9 mouse cellular contexts compared by ENCODE assay signal in genomic region chr8:3336658-3337524, GRCm38 (mm10). TPM values are rescaled to one million over a fixed set of nuclear protein-coding genes. Genes with fewer than 3 reads are reported as not detected.
A peak's percentile ranks its signal among the peaks of the same experiment; 100 is the strongest.
DNase-seq lines count a peak whose midpoint lies in the region; ATAC-seq and TF ChIP-seq lines count a peak whose summit lies in the region.
"Had no signal": no experiment of that assay in that cellular context is flagged by ENCODE, and none has a peak within 500 bp of the region (broad histone marks: within the 10 kb centered on the region; RNA-seq: fewer than 3 reads in every experiment).

No protein-coding gene starts in this region.

- no peaks in the 10 kb centered on the region for H3K27me3 ChIP-seq in liver, adult 2 months (ENCODE audit: control insufficient read depth, insufficient read depth, low read length)

- 62% methylated on average over 9 of the region's 9 CpGs for WGBS in liver, adult 2 months

- no peaks in the 10 kb centered on the region for H3K79me2 ChIP-seq in liver, adult 2 months (ENCODE audit: control insufficient read depth, insufficient read depth, low read length)

- H3K9ac ChIP-seq in liver, adult 2 months (ENCODE audit: low read depth, low read length): no peak overlapping the region

- TF ChIP-seq CTCF in liver, adult 2 months (IDR thresholded peaks at IDR 0.05; ENCODE audit: low read depth, low read length): peak; percentile 76

- H3K36me3 ChIP-seq in liver, adult 2 months (ENCODE audit: control insufficient read depth, insufficient read depth, low read length): no peaks in the 10 kb centered on the region

- ATAC-seq in hematopoietic stem cell, adult 5-6 weeks (replicated peaks in 1 of 2; ENCODE audit: insufficient read depth in 1 of 2, low FRiP score in 2 of 2, low TSS enrichment in 1 of 2, low read depth in 1 of 2, poor library complexity in 2 of 2, severe bottlenecking in 2 of 2): peak; percentile 78 to 91

- H3K4me3 ChIP-seq in liver, adult 2 months (ENCODE audit: insufficient read depth, low read depth, low read length): no peak overlapping the region
- H3K4me3 ChIP-seq: myocyte had no signal

- no peak overlapping the region for H3K27ac ChIP-seq in liver, adult 2 months (replicated peaks; ENCODE audit: insufficient read depth, low read depth, low read length)

- DNase-seq in layer of hippocampus, adult 11-12 months (ENCODE audit: low spot score): peak; percentile 15
- DNase-seq in layer of hippocampus, adult 9-10 months (ENCODE audit: low spot score): no peak
- DNase-seq in MEL-GATA-1-ER (ENCODE audit: extremely low read depth, low read depth): peak; percentile 51
- DNase-seq in cerebellum, postnatal 4 days (ENCODE audit: low spot score in 2 of 2): peak; percentile 26 to 27
- peak; percentile 38 for DNase-seq in liver, adult 2 months (ENCODE audit: extremely low read depth, low read depth, low spot score)
- peak; percentile 38 to 64 for DNase-seq in natural killer cell, adult 2 months (ENCODE audit: low spot score in 2 of 2)
- DNase-seq in thymus, postnatal 36 days: peak; percentile 45 to 47

- TF ChIP-seq POLR2A in liver, adult 2 months (IDR thresholded peaks at IDR 0.05; ENCODE audit: extremely low read depth, insufficient read depth, low read length): no peak

- H3K4me1 ChIP-seq in liver, adult 2 months (ENCODE audit: control insufficient read depth, insufficient read depth, low read length): no peaks in the 10 kb centered on the region

RNA-seq across cellular contexts. Expression of gene A430078G23Rik, which starts 16.3 kb away (rescaled TPM):
- total RNA-seq in hematopoietic stem cell, adult 5-6 weeks (2017): 40.1 and 40.4 TPM in 2 replicates
- 0.34 and 0.74 TPM in 2 replicates for total RNA-seq in liver, adult 2 months (2014; rRNA removed)
- polyA plus RNA-seq in liver, adult 2 months (2012; rRNA removed): 0.11 and 0.53 TPM in 2 replicates
- polyA plus RNA-seq: myocyte had no signal

RNA-seq across cellular contexts. Expression of gene Arhgef18, which starts 55.9 kb away (rescaled TPM):
- 39.8 and 51.0 TPM in 2 replicates for total RNA-seq in hematopoietic stem cell, adult 5-6 weeks (2017)
- total RNA-seq in liver, adult 2 months (2014; rRNA removed): 9.7 and 10.7 TPM in 2 replicates
- 15.6 and 15.8 TPM in 2 replicates for polyA plus RNA-seq in liver, adult 2 months (2012; rRNA removed)

RNA-seq across cellular contexts. Expression of gene Insr, which starts 57.5 kb away (rescaled TPM):
- 15.3 and 19.0 TPM in 2 replicates for total RNA-seq in hematopoietic stem cell, adult 5-6 weeks (2017)
- total RNA-seq in liver, adult 2 months (2014; rRNA removed): 70.0 and 89.0 TPM in 2 replicates
- polyA plus RNA-seq in liver, adult 2 months (2012; rRNA removed): 28.5 and 30.3 TPM in 2 replicates

Comparison
In these comparisons a context has a peak if more than half of its experiments do, and no peak if none do; other contexts are left out.
1. RNA of gene A430078G23Rik, which starts 16.3 kb away (total RNA-seq): 40.1 to 40.4 TPM in hematopoietic stem cell, adult 5-6 weeks; 0.34 to 0.74 TPM in liver, adult 2 months; every median in the first group is over 10 times any median in the second.